Comparison of ENCODE assay signal across 8 mouse cellular contexts in genomic region chr3:121531370-121532148, GRCm38 (mm10). TPM values are rescaled to one million over a fixed set of nuclear protein-coding genes. Genes with fewer than 3 reads are reported as not detected.
DNase-seq lines count a peak whose midpoint lies in the region; ATAC-seq lines count a peak whose summit lies in the region.

No protein-coding gene starts in this region.

- peak overlapping the region; percentile 40 for H3K4me3 ChIP-seq in intestine, embryonic 15.5 days (replicated peaks)

- H3K27ac ChIP-seq in intestine, embryonic 15.5 days: peak overlapping the region; percentile 89

- no peaks in the 10 kb centered on the region for H3K36me3 ChIP-seq in intestine, embryonic 15.5 days

- H3K4me1 ChIP-seq in intestine, embryonic 15.5 days (replicated peaks): peaks cover 25% of the 10 kb centered on the region

- H3K4me2 ChIP-seq in intestine, embryonic 15.5 days (replicated peaks): peak overlapping the region; percentile 59

- peak; percentile 24 for ATAC-seq in intestine, embryonic 15.5 days

- 37% methylated on average over 16 of the region's 16 CpGs for WGBS in intestine, embryonic 15.5 days

- H3K9ac ChIP-seq in intestine, embryonic 15.5 days: peak overlapping the region; percentile 47

- peak; percentile 27 for DNase-seq in kidney, adult 9 months
- DNase-seq in kidney, adult 18-20 months: no peak
- peak; percentile 60 for DNase-seq in fibroblast of lung, adult 2 months (ENCODE audit: low read depth)
- DNase-seq in lung, postnatal 14 days: peak; percentile 35
- no peak for DNase-seq in spleen, adult 18-20 months
- DNase-seq in layer of hippocampus, postnatal 25 days (ENCODE audit: extremely low spot score in 1 of 2, low spot score in 1 of 2): no peak
- DNase-seq in layer of hippocampus, adult 11-12 months (ENCODE audit: low spot score): no peak

- H3K27me3 ChIP-seq in intestine, embryonic 15.5 days (replicated peaks): no peaks in the 10 kb centered on the region

- H3K9me3 ChIP-seq in intestine, embryonic 15.5 days: no peaks in the 10 kb centered on the region

RNA-seq across cellular contexts. Expression of gene Slc44a3, which starts 0.6 kb away (rescaled TPM):
- 42.5 and 45.3 TPM in 2 replicates for polyA plus RNA-seq in intestine, embryonic 15.5 days (2015; fragmentation: Nextera tagmentation; extraction: Ambion mirVana)
- total RNA-seq in layer of hippocampus, postnatal 25 days (2021): not detected

Comparison
In these comparisons a context has a peak if more than half of its experiments do, and no peak if none do; other contexts are left out.
1. DNase-seq: peak in kidney, adult 9 months (single experiment), fibroblast of lung, adult 2 months (single experiment) and lung, postnatal 14 days (single experiment); none in kidney, adult 18-20 months (single experiment), spleen, adult 18-20 months (0 of 2), layer of hippocampus, postnatal 25 days (0 of 2) and layer of hippocampus, adult 11-12 months (single experiment).